Mouse (Mus musculus): ENCODE measurements at regions not wholly inside any gene's neighbourhood (a gene's known extent, or its start where the extent isn't known, plus 50 kb on each side); places are given as distances from the start of the nearest gene placed in this dataset.
"Not testable (repeated sequence)": the region's sequence is repeated elsewhere in the genome, so short reads cannot be mapped to it uniquely, and the experiment has no call there.

DNA sequence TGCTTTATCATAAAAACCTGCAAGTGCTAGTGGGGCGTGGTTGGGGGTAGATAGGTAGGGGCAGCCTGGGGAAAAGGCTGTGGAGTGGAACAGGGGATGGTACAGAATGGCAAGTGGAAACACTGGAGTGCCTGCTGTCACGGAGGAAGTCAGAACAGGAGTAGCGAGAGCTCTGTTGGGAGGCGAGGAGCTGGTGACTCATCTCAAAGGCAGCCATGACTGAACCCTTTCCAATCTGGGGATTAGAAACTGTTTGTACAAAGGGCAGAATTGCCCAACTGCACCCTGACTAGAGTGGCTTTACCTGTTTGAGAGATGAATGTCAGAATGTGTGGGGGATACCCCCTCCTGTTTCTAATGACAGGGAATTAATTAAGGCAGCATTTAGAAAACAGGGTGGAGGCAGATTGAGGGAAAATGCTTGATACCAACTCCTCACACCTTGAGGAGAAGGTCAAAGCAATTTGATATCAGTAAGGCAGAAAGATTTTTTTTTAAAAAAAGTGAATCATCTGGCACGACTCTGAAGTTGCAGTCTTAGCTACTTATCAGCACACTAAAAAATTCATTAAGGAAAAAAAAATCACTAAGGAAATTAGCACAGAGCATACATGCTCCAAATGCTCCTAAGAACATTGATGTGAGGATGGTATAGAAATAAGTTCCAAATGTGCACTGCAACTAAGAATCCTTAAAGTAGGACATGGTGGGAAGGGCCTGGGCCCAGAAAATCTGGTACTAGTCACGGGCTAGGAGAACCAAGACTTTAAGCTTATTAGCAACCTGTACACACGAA is 54.7 kb upstream of the Usp25 start:
- H3K27me3 ChIP-seq (replicated peaks; ENCODE audit: control insufficient read depth, insufficient read depth, low read length): no peaks in the 10 kb centered on the region
- H3K9me3 ChIP-seq (replicated peaks; ENCODE audit: control insufficient read depth, low read length): no peaks in the 10 kb centered on the region
- H3K9ac ChIP-seq (ENCODE audit: low read length): no peak overlapping the region
- ATAC-seq: no peak
- H3K4me1 ChIP-seq (ENCODE audit: control insufficient read depth, insufficient read depth, low read length): no peaks in the 10 kb centered on the region
- H3K27ac ChIP-seq (ENCODE audit: low read depth, low read length): no peak overlapping the region
- DNase-seq (ENCODE audit: low spot score): no peak
- no peaks in the 10 kb centered on the region for H3K36me3 ChIP-seq (ENCODE audit: control insufficient read depth, insufficient read depth, low read length)
- H3K4me2 ChIP-seq (ENCODE audit: low read length): no peak overlapping the region
- no peak overlapping the region for H3K4me3 ChIP-seq (ENCODE audit: low read depth, low read length)
- 74% methylated on average over 7 of the region's 7 CpGs for WGBS

DNA sequence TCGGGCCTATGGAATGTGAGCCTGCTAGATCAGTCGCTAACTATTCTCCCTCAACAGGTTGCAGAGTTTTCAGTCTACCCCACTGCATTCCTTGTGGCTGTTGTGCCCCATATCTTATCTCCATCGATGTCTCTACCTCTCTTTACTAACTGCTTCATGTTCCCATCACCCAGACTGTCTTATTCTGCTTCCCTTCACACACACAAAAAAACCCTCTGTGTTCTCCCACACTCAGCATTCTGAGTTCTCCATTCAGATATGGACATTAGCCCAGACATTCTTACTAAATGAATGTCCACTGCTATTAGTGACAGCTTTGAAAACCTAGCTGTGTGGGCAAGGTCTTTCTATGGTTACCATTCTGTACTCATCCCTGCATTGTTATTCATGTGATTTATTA is 56.0 kb upstream of the Usp25 start:
- ATAC-seq: no peak

GRCm38 (mm10) chr16:76957090-76957489 is 56.4 kb upstream of the Usp25 start:
- no peak overlapping the region for H3K27ac ChIP-seq (ENCODE audit: low read depth, low read length)
- ATAC-seq (no peak), DNase-seq (ENCODE audit: low spot score) (no peak)
- WGBS: 89% methylated on average over 7 of the region's 7 CpGs
- H3K36me3 ChIP-seq (ENCODE audit: control insufficient read depth, insufficient read depth, low read length): no peaks in the 10 kb centered on the region
- H3K9ac ChIP-seq (ENCODE audit: low read length): no peak overlapping the region
- H3K27me3 ChIP-seq (replicated peaks; ENCODE audit: control insufficient read depth, insufficient read depth, low read length): no peaks in the 10 kb centered on the region
- H3K4me1 ChIP-seq (ENCODE audit: control insufficient read depth, insufficient read depth, low read length): no peaks in the 10 kb centered on the region
- no peak overlapping the region for H3K4me3 ChIP-seq (ENCODE audit: low read depth, low read length)
- H3K9me3 ChIP-seq (replicated peaks; ENCODE audit: control insufficient read depth, low read length): no peaks in the 10 kb centered on the region
- no peak overlapping the region for H3K4me2 ChIP-seq (ENCODE audit: low read length)

More for the DNA sequence above, 56.0 kb upstream of the Usp25 start:
- H3K27ac ChIP-seq (ENCODE audit: low read depth, low read length): no peak overlapping the region
- H3K9me3 ChIP-seq (replicated peaks; ENCODE audit: control insufficient read depth, low read length): no peaks in the 10 kb centered on the region
- DNase-seq (ENCODE audit: low spot score): no peak
- H3K4me2 ChIP-seq (ENCODE audit: low read length): no peak overlapping the region
- H3K9ac ChIP-seq (ENCODE audit: low read length): no peak overlapping the region
- WGBS: 81% methylated on average over 3 of the region's 3 CpGs
- no peaks in the 10 kb centered on the region for H3K36me3 ChIP-seq (ENCODE audit: control insufficient read depth, insufficient read depth, low read length)
- H3K4me3 ChIP-seq (ENCODE audit: low read depth, low read length): no peak overlapping the region
- H3K4me1 ChIP-seq (ENCODE audit: control insufficient read depth, insufficient read depth, low read length): no peaks in the 10 kb centered on the region
- no peaks in the 10 kb centered on the region for H3K27me3 ChIP-seq (replicated peaks; ENCODE audit: control insufficient read depth, insufficient read depth, low read length)

GRCm38 (mm10) chr16:76950836-76951486 is 62.5 kb upstream of the Usp25 start:
- Histone ChIP-seq H3K4me1 (ENCODE audit: control insufficient read depth, insufficient read depth, low read length) (no peaks in the 10 kb centered on the region), H3K27ac (ENCODE audit: low read depth, low read length) (no peak overlapping the region), H3K9ac (ENCODE audit: low read length) (no peak overlapping the region), H3K9me3 (replicated peaks; ENCODE audit: control insufficient read depth, low read length) (no peaks in the 10 kb centered on the region), H3K4me2 (ENCODE audit: low read length) (no peak overlapping the region), H3K36me3 (ENCODE audit: control insufficient read depth, insufficient read depth, low read length) (no peaks in the 10 kb centered on the region), H3K27me3 (replicated peaks; ENCODE audit: control insufficient read depth, insufficient read depth, low read length) (no peaks in the 10 kb centered on the region), H3K4me3 (ENCODE audit: low read depth, low read length) (no peak overlapping the region)
- peak; percentile 87; the same call in 1 of the 2 replicates for ATAC-seq
- 67% methylated on average over 10 of the region's 10 CpGs for WGBS
- DNase-seq (ENCODE audit: low spot score): peak; percentile 76

DNA sequence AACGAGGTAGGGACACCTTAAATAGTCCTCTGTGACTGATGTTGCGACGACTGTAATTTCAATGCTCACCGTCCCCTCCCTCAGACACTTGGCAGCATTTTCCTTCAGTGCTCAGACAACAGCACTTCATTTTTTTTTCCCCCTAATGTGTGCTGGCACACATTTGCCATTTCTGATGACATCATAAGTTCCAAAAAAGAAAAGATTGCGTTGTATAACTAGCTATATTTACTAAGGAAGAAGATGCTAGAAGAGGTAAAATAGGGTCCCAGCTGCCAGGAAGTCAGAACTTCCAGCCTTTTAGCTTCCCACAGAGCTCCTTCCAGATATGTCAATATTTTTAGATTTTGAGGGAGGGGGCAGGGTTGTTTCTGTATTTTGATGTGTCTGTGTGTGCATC is 66.5 kb upstream of the Usp25 start:
- Histone ChIP-seq H3K4me2 (ENCODE audit: low read length) (no peak overlapping the region), H3K27me3 (replicated peaks; ENCODE audit: control insufficient read depth, insufficient read depth, low read length) (no peaks in the 10 kb centered on the region), H3K36me3 (ENCODE audit: control insufficient read depth, insufficient read depth, low read length) (no peaks in the 10 kb centered on the region), H3K4me3 (ENCODE audit: low read depth, low read length) (no peak overlapping the region), H3K9me3 (replicated peaks; ENCODE audit: control insufficient read depth, low read length) (no peaks in the 10 kb centered on the region), H3K9ac (ENCODE audit: low read length) (no peak overlapping the region), H3K27ac (ENCODE audit: low read depth, low read length) (no peak overlapping the region), H3K4me1 (ENCODE audit: control insufficient read depth, insufficient read depth, low read length) (no peaks in the 10 kb centered on the region)
- ATAC-seq (no peak), DNase-seq (ENCODE audit: low spot score) (no peak)
- WGBS: 56% methylated on average over 5 of the region's 5 CpGs

- Histone ChIP-seq H3K27me3 (replicated peaks; ENCODE audit: control insufficient read depth, insufficient read depth, low read length) (no peaks in the 10 kb centered on the region), H3K4me3 (ENCODE audit: low read depth, low read length) (no peak overlapping the region), H3K9ac (ENCODE audit: low read length) (no peak overlapping the region), H3K27ac (ENCODE audit: low read depth, low read length) (no peak overlapping the region), H3K9me3 (replicated peaks; ENCODE audit: control insufficient read depth, low read length) (no peaks in the 10 kb centered on the region), H3K36me3 (ENCODE audit: control insufficient read depth, insufficient read depth, low read length) (no peaks in the 10 kb centered on the region), H3K4me2 (ENCODE audit: low read length) (no peak overlapping the region), H3K4me1 (ENCODE audit: control insufficient read depth, insufficient read depth, low read length) (no peaks in the 10 kb centered on the region)
- WGBS: 86% methylated on average over 2 of the region's 2 CpGs
- no peak for DNase-seq (ENCODE audit: low spot score)
- no peak for ATAC-seq
These were observed 75.4 kb upstream of the Usp25 start for GRCm38 (mm10) chr16:76938128-76938527.

DNA sequence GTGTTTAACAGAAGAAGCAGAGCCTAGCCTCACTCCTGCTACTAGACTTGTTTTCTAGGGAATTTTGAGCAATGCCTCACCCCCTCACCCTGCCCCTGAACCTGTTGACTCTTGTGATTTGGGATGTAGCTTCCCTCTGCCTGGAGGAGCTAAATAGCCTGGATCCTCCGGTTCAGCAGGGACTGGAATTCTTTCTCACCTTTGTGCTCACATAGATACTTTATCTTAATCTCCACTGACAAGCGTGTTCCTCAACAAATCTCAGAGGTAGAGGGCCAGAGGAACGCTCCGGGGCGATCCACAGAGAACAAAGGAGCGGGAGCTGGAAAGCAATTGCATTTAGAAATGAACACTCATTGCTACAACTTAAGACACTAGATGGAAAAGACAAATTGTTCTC is 85.6 kb upstream of the Usp25 start:
- WGBS: 86% methylated on average over 6 of the region's 6 CpGs
- Histone ChIP-seq H3K27ac (ENCODE audit: low read depth, low read length) (no peak overlapping the region), H3K36me3 (ENCODE audit: control insufficient read depth, insufficient read depth, low read length) (no peaks in the 10 kb centered on the region), H3K27me3 (replicated peaks; ENCODE audit: control insufficient read depth, insufficient read depth, low read length) (no peaks in the 10 kb centered on the region), H3K4me2 (ENCODE audit: low read length) (no peak overlapping the region), H3K9ac (ENCODE audit: low read length) (no peak overlapping the region), H3K9me3 (replicated peaks; ENCODE audit: control insufficient read depth, low read length) (no peaks in the 10 kb centered on the region), H3K4me1 (ENCODE audit: control insufficient read depth, insufficient read depth, low read length) (no peaks in the 10 kb centered on the region), H3K4me3 (ENCODE audit: low read depth, low read length) (no peak overlapping the region)
- ATAC-seq: no peak
- DNase-seq (ENCODE audit: low spot score): no peak

GRCm38 (mm10) chr16:76920137-76920536 is 93.4 kb upstream of the Usp25 start:
- not testable (repeated sequence) for H3K27ac ChIP-seq (ENCODE audit: low read depth, low read length); H3K36me3 ChIP-seq (ENCODE audit: control insufficient read depth, insufficient read depth, low read length); H3K9me3 ChIP-seq (replicated peaks; ENCODE audit: control insufficient read depth, low read length); H3K4me3 ChIP-seq (ENCODE audit: low read depth, low read length); H3K27me3 ChIP-seq (replicated peaks; ENCODE audit: control insufficient read depth, insufficient read depth, low read length); H3K4me2 ChIP-seq (ENCODE audit: low read length); H3K9ac ChIP-seq (ENCODE audit: low read length); H3K4me1 ChIP-seq (ENCODE audit: control insufficient read depth, insufficient read depth, low read length); ATAC-seq; DNase-seq (ENCODE audit: low spot score)
- 93% methylated on average over 11 of the region's 11 CpGs for WGBS

GRCm38 (mm10) chr16:76918598-76918997 is 94.9 kb upstream of the Usp25 start:
- Histone ChIP-seq H3K4me3 (ENCODE audit: low read depth, low read length) (no peak overlapping the region), H3K4me1 (ENCODE audit: control insufficient read depth, insufficient read depth, low read length) (no peaks in the 10 kb centered on the region), H3K9ac (ENCODE audit: low read length) (no peak overlapping the region), H3K27ac (ENCODE audit: low read depth, low read length) (no peak overlapping the region), H3K9me3 (replicated peaks; ENCODE audit: control insufficient read depth, low read length) (no peaks in the 10 kb centered on the region), H3K27me3 (replicated peaks; ENCODE audit: control insufficient read depth, insufficient read depth, low read length) (no peaks in the 10 kb centered on the region), H3K4me2 (ENCODE audit: low read length) (no peak overlapping the region), H3K36me3 (ENCODE audit: control insufficient read depth, insufficient read depth, low read length) (no peaks in the 10 kb centered on the region)
- ATAC-seq: no peak
- DNase-seq (ENCODE audit: low spot score): no peak
- WGBS: 73% methylated on average over 2 of the region's 2 CpGs

Data from forebrain, embryonic 14.5 days (tissue).